Mouse (Mus musculus) MEL (cell line): ENCODE measurements around the gene Cdkal1. TPM values are rescaled to one million over a fixed set of nuclear protein-coding genes. Genes with fewer than 3 reads are reported as not detected.

ENCODE experiments used
- DNase-seq: peaks from one replicate; pipeline ENCODE4 v3.0.0; 2011; ENCODE audit warnings: low read depth, low spot score
- H3K27ac ChIP-seq: 2 replicates; pipeline ENCODE4 v1.5.1; 2012; ENCODE audit warnings: low read depth, mild to moderate bottlenecking, control low read depth, low read length, moderate library complexity; ENCODE audit not compliant: control insufficient read depth
- H3K27me3 ChIP-seq, 2 experiments: fragments of 150-350 bp in 1 of 2; sonication (generic) in 1 of 2; 2 replicates each; pipeline ENCODE4 v1.6.1; 2012; ENCODE audit warnings: low read length in 2 of 2, mild to moderate bottlenecking in 2 of 2, improper control_type of control experiment in 1 of 2, moderate library complexity in 1 of 2; ENCODE audit not compliant: insufficient read depth in 2 of 2, control insufficient read depth in 1 of 2
- H3K36me3 ChIP-seq, 2 experiments: 2 replicates each; pipeline ENCODE4 v1.6.1; 2012 to 2014; ENCODE audit warnings: low read length in 2 of 2, improper control_type of control experiment in 1 of 2, inconsistent platforms in 1 of 2, mild to moderate bottlenecking in 1 of 2; ENCODE audit not compliant: insufficient read depth in 2 of 2, control insufficient read depth in 1 of 2
- H3K4me1 ChIP-seq, 2 experiments: fragments of 150-350 bp in 1 of 2; sonication (generic) in 1 of 2; 2 replicates each; pipeline ENCODE4 v1.6.1; 2012; ENCODE audit warnings: low read length in 2 of 2, improper control_type of control experiment in 1 of 2, mild to moderate bottlenecking in 1 of 2; ENCODE audit not compliant: insufficient read depth in 2 of 2, control insufficient read depth in 1 of 2
- H3K4me3 ChIP-seq, 2 experiments: fragments of 150-350 bp in 1 of 2; sonication (generic) in 1 of 2; 2 replicates each; pipeline ENCODE4 v1.5.1; 2012; ENCODE audit warnings: low read depth in 2 of 2, low read length in 2 of 2, mild to moderate bottlenecking in 2 of 2, moderate library complexity in 2 of 2, control low read depth in 1 of 2, improper control_type of control experiment in 1 of 2; ENCODE audit not compliant: control insufficient read depth in 1 of 2, insufficient read depth in 1 of 2
- H3K79me2 ChIP-seq: 2 replicates; pipeline ENCODE4 v1.6.1; 2012; ENCODE audit warnings: mild to moderate bottlenecking, low read length, moderate library complexity; ENCODE audit not compliant: control insufficient read depth, poor library complexity, insufficient read depth
- H3K9ac ChIP-seq: 2 replicates; pipeline ENCODE4 v1.6.1; 2012; ENCODE audit warnings: low read depth, mild to moderate bottlenecking, control low read depth, low read length, moderate library complexity; ENCODE audit not compliant: control insufficient read depth, poor library complexity, severe bottlenecking
- H3K9me3 ChIP-seq: fragments of 150-350 bp; sonication (generic); replicated peaks from 2 replicates; pipeline ENCODE4 v1.6.1; 2012; ENCODE audit warnings: mild to moderate bottlenecking, low read length, improper control_type of control experiment, moderate library complexity; ENCODE audit not compliant: insufficient read depth
- CHD1 ChIP-seq: IDR thresholded peaks from 2 replicates; pipeline ENCODE4 v1.6.1; 2012; ENCODE audit warnings: low read depth, mild to moderate bottlenecking, inconsistent platforms, low read length, improper control_type of control experiment
- E2F4 ChIP-seq: IDR thresholded peaks from 2 replicates; pipeline ENCODE4 v1.6.1; 2011; ENCODE audit warnings: low read depth, low read length, improper control_type of control experiment, borderline replicate concordance
- ELF1 ChIP-seq: IDR thresholded peaks from 2 replicates; pipeline ENCODE4 v1.6.1; 2014; ENCODE audit warnings: low read depth, mild to moderate bottlenecking, inconsistent platforms, low read length, improper control_type of control experiment, moderate library complexity
- EP300 ChIP-seq, 2 experiments: IDR thresholded peaks; 2 replicates each; pipeline ENCODE4 v1.6.1; 2011; ENCODE audit warnings: improper control_type of control experiment in 2 of 2, low read length in 2 of 2, low read depth in 1 of 2, mild to moderate bottlenecking in 1 of 2
- ETS1 ChIP-seq: IDR thresholded peaks from 2 replicates; pipeline ENCODE4 v1.6.1; 2012; ENCODE audit warnings: low read depth, mild to moderate bottlenecking, inconsistent platforms, low read length, improper control_type of control experiment, moderate library complexity
- JUND ChIP-seq: IDR thresholded peaks from 2 replicates; pipeline ENCODE4 v1.6.1; 2011; ENCODE audit warnings: low read depth, mild to moderate bottlenecking, improper control_type of control experiment, low read length
- KAT2A ChIP-seq: conservative IDR thresholded peaks from 2 replicates; pipeline ENCODE4 v1.6.1; 2012; ENCODE audit warnings: low read depth, low read length, improper control_type of control experiment, inconsistent platforms
- MAZ ChIP-seq: IDR thresholded peaks from 2 replicates; pipeline ENCODE4 v1.6.1; 2012; ENCODE audit warnings: low read depth, mild to moderate bottlenecking, inconsistent platforms, low read length, improper control_type of control experiment
- MEF2A ChIP-seq: IDR thresholded peaks from 2 replicates; pipeline ENCODE4 v1.6.1; 2014; ENCODE audit warnings: low read depth, mild to moderate bottlenecking, inconsistent platforms, low read length, improper control_type of control experiment; ENCODE audit not compliant: poor library complexity, insufficient replicate concordance, severe bottlenecking; ENCODE audit errors: extremely low read depth
- MXI1 ChIP-seq: IDR thresholded peaks from 2 replicates; pipeline ENCODE4 v1.6.1; 2011; ENCODE audit warnings: mild to moderate bottlenecking, low read depth, low read length, improper control_type of control experiment
- NELFE ChIP-seq: IDR thresholded peaks from 2 replicates; pipeline ENCODE4 v1.6.1; 2011; ENCODE audit warnings: low read depth, low read length, improper control_type of control experiment
- POLR2A ChIP-seq, 2 experiments: IDR thresholded peaks; 2 replicates each; pipeline ENCODE4 v1.6.1; 2011 to 2012; ENCODE audit warnings: low read length in 2 of 2, mild to moderate bottlenecking in 2 of 2, control low read depth in 1 of 2, improper control_type of control experiment in 1 of 2, low read depth in 1 of 2, moderate library complexity in 1 of 2; ENCODE audit not compliant: control insufficient read depth in 1 of 2, insufficient read depth in 1 of 2, poor library complexity in 1 of 2
- POLR2AphosphoS2 ChIP-seq: IDR thresholded peaks from 2 replicates; pipeline ENCODE4 v1.6.1; 2011; ENCODE audit warnings: low read length, improper control_type of control experiment
- POLR2AphosphoS5 ChIP-seq: IDR thresholded peaks from 2 replicates; pipeline ENCODE4 v1.6.1; 2012; ENCODE audit warnings: low read depth, borderline replicate concordance, mild to moderate bottlenecking, inconsistent platforms, low read length, moderate library complexity, mixed read lengths
- RCOR1 ChIP-seq: IDR thresholded peaks from 2 replicates; pipeline ENCODE4 v1.6.1; 2012; ENCODE audit warnings: low read depth, mild to moderate bottlenecking, inconsistent platforms, low read length, improper control_type of control experiment
- SMC3 ChIP-seq: IDR thresholded peaks from 2 replicates; pipeline ENCODE4 v1.6.1; 2011; ENCODE audit warnings: low read depth, low read length, improper control_type of control experiment
- TBP ChIP-seq: IDR thresholded peaks from 2 replicates; pipeline ENCODE4 v1.8.0; 2011; ENCODE audit warnings: low read depth, low read length, improper control_type of control experiment
- TCF12 ChIP-seq: IDR thresholded peaks from 2 replicates; pipeline ENCODE4 v1.6.1; 2014; ENCODE audit warnings: low read depth, mild to moderate bottlenecking, inconsistent platforms, low read length, improper control_type of control experiment, moderate library complexity
- USF1 ChIP-seq: IDR thresholded peaks from 2 replicates; pipeline ENCODE4 v1.6.1; 2014; ENCODE audit warnings: low read depth, mild to moderate bottlenecking, inconsistent platforms, low read length, improper control_type of control experiment, moderate library complexity
- USF2 ChIP-seq, 2 experiments: IDR thresholded peaks; 2 replicates each; pipeline ENCODE4 v1.6.1; 2011 to 2012; ENCODE audit warnings: improper control_type of control experiment in 2 of 2, low read length in 2 of 2, borderline replicate concordance in 1 of 2, inconsistent platforms in 1 of 2, low read depth in 1 of 2, mild to moderate bottlenecking in 1 of 2; ENCODE audit not compliant: insufficient read depth in 1 of 2
- ZC3H11A ChIP-seq: IDR thresholded peaks from 2 replicates; pipeline ENCODE4 v1.6.1; 2012; ENCODE audit warnings: low read depth, mild to moderate bottlenecking, inconsistent platforms, low read length, improper control_type of control experiment
- ZMIZ1 ChIP-seq: IDR thresholded peaks from 2 replicates; pipeline ENCODE4 v1.6.1; 2012; ENCODE audit warnings: low read depth, mild to moderate bottlenecking, inconsistent platforms, low read length, improper control_type of control experiment, moderate library complexity
- ZNF384 ChIP-seq: IDR thresholded peaks from 2 replicates; pipeline ENCODE4 v1.6.1; 2012; ENCODE audit warnings: low read depth, mild to moderate bottlenecking, inconsistent platforms, low read length, improper control_type of control experiment
- polyA plus RNA-seq, 2 experiments: library from polyadenylated mRNA; stranded (reverse) in 1 of 2; unstranded in 1 of 2; fragments of >175 nt in 1 of 2; fragments of >200 nt in 1 of 2; gene quantifications; 2 replicates each; pipeline versions ENCODE4 v1.2.1 to v1.2.4; 2012; ENCODE audit warnings: low replicate concordance in 2 of 2, low read depth in 1 of 2; ENCODE audit not compliant: insufficient read length in 2 of 2, insufficient read depth in 1 of 2, missing spikeins in 1 of 2
- total RNA-seq: library from RNA; depleted of rRNA; stranded (reverse); fragments of 300-350 nt; gene quantifications from 2 replicates; pipeline ENCODE4 v1.2.3, GENCODE M21; 2012

The Cdkal1 gene
- total and polyA plus RNA-seq, 3 experiments: 10.6 to 11.0 TPM; not detected in 1

DNA sequence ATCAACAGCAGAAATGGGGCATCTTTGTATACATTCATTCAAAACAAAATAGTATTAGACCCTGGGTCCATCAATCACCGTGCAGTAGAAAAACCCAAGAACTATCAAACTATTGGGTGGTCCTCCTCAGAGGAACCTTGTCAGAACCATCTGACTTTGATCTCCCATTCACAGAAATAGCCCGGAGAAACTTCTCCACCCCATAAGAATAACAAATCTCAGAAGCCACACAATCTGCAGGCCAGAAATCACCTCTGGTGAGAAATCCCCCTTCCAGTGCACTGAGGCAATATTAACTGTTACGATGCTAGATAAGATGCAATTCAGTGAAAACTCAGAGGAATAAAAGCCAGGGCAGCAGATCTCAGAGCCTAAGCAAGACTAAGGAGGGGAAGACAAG, 275.5 kb downstream of the Cdkal1 start:
- Histone ChIP-seq H3K36me3 (no peaks in the 10 kb centered on the region), H3K79me2 (no peaks in the 10 kb centered on the region), H3K27me3 (no peaks in the 10 kb centered on the region), H3K9ac (no peak overlapping the region), H3K27ac (no peak overlapping the region), H3K4me3 (no peak overlapping the region), H3K9me3 (no peaks in the 10 kb centered on the region), H3K4me1 (no peaks in the 10 kb centered on the region)
- TF ChIP-seq USF1 (no peak), RCOR1 (no peak), USF2 (IDR thresholded peaks at IDR 0.05; ENCODE audit: borderline replicate concordance in 1 of 2, insufficient read depth in 1 of 2, low read depth in 1 of 2, low read length in 2 of 2) (no peak), KAT2A (no peak), ETS1 (no peak), EP300 (IDR thresholded peaks at IDR 0.05; ENCODE audit: low read depth in 1 of 2, low read length in 2 of 2) (no peak), JUND (no peak), NELFE (no peak), SMC3 (no peak), POLR2AphosphoS2 (no peak), CHD1 (no peak), TBP (no peak), ZNF384 (no peak), TCF12 (no peak), MEF2A (no peak), E2F4 (no peak), MAZ (no peak)
- no peak for DNase-seq

DNA sequence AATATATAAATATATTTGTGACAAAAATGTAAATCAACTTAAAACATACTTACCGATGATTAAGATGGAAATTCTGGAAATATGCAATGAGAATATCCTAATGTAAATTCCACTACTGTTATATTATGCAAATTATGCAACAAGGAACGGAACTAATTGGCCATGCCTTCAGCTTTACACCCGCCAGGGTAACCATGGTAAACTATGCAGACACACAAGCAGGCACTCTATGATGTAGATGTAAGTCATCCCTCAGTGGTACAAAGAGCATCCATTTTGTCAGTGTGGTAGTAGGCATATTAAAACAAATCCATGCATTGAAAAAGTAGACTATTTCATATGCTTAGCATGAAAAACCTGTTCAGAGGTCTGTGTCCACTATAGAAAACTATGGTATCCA, 276.9 kb downstream of the Cdkal1 start:
- no peaks in the 10 kb centered on the region for H3K79me2 ChIP-seq
- no peak overlapping the region for H3K9ac ChIP-seq
- H3K9me3 ChIP-seq: no peaks in the 10 kb centered on the region
- TF ChIP-seq NELFE (no peak), TCF12 (no peak), MXI1 (no peak), USF1 (no peak), CHD1 (no peak), POLR2AphosphoS5 (no peak), ZMIZ1 (no peak), ELF1 (no peak), ZC3H11A (no peak), POLR2A (IDR thresholded peaks at IDR 0.05; ENCODE audit: control insufficient read depth in 1 of 2, insufficient read depth in 1 of 2, low read depth in 1 of 2, low read length in 2 of 2, poor library complexity in 1 of 2) (no peak)
- no peaks in the 10 kb centered on the region for H3K4me1 ChIP-seq
- no peak for DNase-seq
- no peak overlapping the region for H3K27ac ChIP-seq
- no peak overlapping the region for H3K4me3 ChIP-seq
- no peaks in the 10 kb centered on the region for H3K27me3 ChIP-seq
- H3K36me3 ChIP-seq: no peaks in the 10 kb centered on the region
